Mouse (Mus musculus): ENCODE data around the gene D17H6S53E. TPM values are rescaled to one million over a fixed set of nuclear protein-coding genes. Genes with fewer than 3 reads are reported as not detected.

Gene D17H6S53E
- polyA plus RNA-seq, 1 experiment, result 2.5 TPM

DNA sequence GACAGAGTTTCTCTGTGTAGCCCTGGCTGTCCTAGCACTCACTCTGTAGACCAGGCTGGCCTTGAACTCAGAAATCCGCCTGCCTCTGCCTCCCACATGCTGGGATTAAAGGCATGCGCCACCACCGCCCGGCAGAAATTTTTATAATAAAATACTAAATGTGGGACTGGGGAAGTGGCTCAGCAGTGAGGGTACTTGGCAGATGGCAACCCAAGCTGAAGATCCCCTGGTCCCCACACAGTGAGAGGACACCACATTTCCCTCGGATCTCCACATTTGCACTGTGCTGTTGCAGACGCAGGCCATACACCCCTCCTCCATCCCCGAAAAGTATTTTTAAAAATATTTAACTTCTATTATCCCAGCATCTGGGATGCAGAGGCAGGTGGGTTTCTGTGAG lies 7.3 kb downstream of the D17H6S53E start:
- Histone ChIP-seq H3K4me1 (ENCODE audit: control insufficient read depth, insufficient read depth, low read length) (peaks cover 2% of the 10 kb centered on the region; the same call in 1 of the 2 replicates), H3K4me3 (ENCODE audit: control insufficient read depth, low read depth, low read length) (no peak overlapping the region), H3K36me3 (ENCODE audit: control insufficient read depth, insufficient read depth, low read length) (peaks cover 2% of the 10 kb centered on the region), H3K27me3 (ENCODE audit: control insufficient read depth, insufficient read depth, low read length) (no peaks in the 10 kb centered on the region), H3K27ac (ENCODE audit: control insufficient read depth, insufficient read depth, low read depth, low read length) (no peak overlapping the region)
- TF ChIP-seq POLR2A (IDR thresholded peaks at IDR 0.05; ENCODE audit: control insufficient read depth, low read depth, low read length) (no peak), CTCF (IDR thresholded peaks at IDR 0.05; ENCODE audit: control insufficient read depth, insufficient read depth, insufficient replicate concordance, low read depth, low read length) (no peak)

DNA sequence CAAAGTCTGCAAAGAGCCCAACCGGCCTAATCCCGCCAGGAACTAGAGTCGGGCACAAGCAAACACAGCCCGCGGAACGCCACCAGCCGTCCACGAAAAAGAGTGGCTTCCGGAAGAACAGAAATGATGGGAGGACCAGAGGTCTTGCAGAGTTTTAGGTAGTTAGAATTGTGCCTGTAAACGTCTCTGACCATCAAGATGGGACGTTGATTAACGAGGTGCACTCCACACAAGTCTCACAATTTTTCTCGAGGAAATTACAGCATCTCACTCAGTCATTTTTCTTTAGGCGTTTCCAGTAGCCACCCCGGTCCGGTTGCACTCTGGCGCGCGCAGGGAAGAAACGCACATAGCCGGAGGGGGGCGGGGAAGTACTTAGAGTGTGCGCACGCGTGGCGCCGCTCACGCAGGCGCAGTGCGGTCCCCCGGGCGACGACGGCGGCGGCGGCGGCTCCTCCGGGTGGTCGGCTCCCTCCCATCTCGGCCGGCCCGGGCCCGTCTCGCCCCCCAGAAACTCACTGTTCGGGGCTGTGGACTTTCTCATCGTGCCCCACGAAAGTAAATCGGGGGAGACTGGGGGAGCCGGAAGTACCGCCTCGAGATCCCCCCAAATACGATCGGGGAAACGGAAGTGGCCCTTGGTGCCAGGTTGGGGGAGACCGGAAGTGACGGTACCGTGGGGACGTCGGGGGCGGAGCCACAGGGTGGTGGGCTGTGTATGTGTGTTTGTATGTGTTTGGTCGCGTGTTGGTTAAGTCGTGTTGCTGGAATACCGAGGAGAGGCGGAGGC lies 8.8 kb downstream of the D17H6S53E start, which contains the start of gene Bag6:
Gene Bag6, plus strand, starts transcription at position 378 of the 790 bp plus-strand sequence.
- TF ChIP-seq POLR2A (IDR thresholded peaks at IDR 0.05; ENCODE audit: control insufficient read depth, low read depth, low read length), result peak; percentile 70
- TF ChIP-seq CTCF (IDR thresholded peaks at IDR 0.05; ENCODE audit: control insufficient read depth, insufficient read depth, insufficient replicate concordance, low read depth, low read length), result no peak; the same call in 1 of the 2 replicates
- Histone ChIP-seq H3K27me3 (ENCODE audit: control insufficient read depth, insufficient read depth, low read length) (no peaks in the 10 kb centered on the region), H3K4me3 (ENCODE audit: control insufficient read depth, low read depth, low read length) (peak within 1 kb of the TSS; percentile 98), H3K27ac (ENCODE audit: control insufficient read depth, insufficient read depth, low read depth, low read length) (peak within 1 kb of the TSS; percentile 97), H3K36me3 (ENCODE audit: control insufficient read depth, insufficient read depth, low read length) (peaks cover 2% of the 10 kb centered on the region), H3K4me1 (ENCODE audit: control insufficient read depth, insufficient read depth, low read length) (peaks cover 2% of the 10 kb centered on the region; the same call in 1 of the 2 replicates)

DNA sequence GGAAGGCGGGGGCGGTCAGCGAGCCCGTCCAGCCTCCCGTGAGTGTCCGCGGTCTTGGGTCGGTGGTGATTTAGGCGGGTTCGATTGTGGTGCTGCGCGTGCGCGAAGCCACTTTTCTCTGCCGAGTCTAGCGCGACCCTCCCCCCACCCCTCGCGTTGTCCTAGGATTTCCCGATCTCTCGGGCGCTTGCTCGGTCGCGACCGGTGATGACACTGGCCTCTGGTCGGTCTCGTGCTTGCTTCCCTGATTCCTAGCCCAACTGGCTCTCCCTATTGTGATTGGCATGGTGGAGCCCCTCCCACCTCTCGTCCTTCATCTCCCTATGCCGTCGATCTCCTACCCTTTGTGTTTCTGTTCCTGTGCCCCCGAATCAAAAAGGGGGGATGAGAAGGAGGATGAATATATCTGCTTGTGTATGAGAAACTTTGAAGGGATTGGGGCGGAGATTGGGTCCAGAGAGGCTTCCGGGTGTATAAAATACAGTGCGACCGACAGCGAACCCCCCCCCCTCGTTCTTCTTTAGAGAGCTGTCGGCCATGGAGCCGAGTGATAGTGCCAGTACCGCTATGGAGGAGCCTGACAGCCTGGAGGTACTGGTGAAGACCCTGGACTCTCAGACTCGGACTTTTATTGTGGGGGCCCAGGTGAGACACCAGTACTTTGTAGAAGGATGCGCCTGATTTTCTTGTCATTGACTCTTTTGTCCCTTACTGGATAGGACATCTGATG lies 9.6 kb downstream of the D17H6S53E start:
- H3K27me3 ChIP-seq (ENCODE audit: control insufficient read depth, insufficient read depth, low read length), result no peaks in the 10 kb centered on the region
- H3K27ac ChIP-seq (ENCODE audit: control insufficient read depth, insufficient read depth, low read depth, low read length), result peak overlapping the region; percentile 97
- peaks cover 7% of the 10 kb centered on the region; the same call in 1 of the 2 replicates for H3K4me1 ChIP-seq (ENCODE audit: control insufficient read depth, insufficient read depth, low read length)
- H3K4me3 ChIP-seq (ENCODE audit: control insufficient read depth, low read depth, low read length), result peak overlapping the region; percentile 98
- TF ChIP-seq CTCF (IDR thresholded peaks at IDR 0.05; ENCODE audit: control insufficient read depth, insufficient read depth, insufficient replicate concordance, low read depth, low read length) (no peak), POLR2A (IDR thresholded peaks at IDR 0.05; ENCODE audit: control insufficient read depth, low read depth, low read length) (peak; percentile 28)
- H3K36me3 ChIP-seq (ENCODE audit: control insufficient read depth, insufficient read depth, low read length), result peaks cover 3% of the 10 kb centered on the region

DNA sequence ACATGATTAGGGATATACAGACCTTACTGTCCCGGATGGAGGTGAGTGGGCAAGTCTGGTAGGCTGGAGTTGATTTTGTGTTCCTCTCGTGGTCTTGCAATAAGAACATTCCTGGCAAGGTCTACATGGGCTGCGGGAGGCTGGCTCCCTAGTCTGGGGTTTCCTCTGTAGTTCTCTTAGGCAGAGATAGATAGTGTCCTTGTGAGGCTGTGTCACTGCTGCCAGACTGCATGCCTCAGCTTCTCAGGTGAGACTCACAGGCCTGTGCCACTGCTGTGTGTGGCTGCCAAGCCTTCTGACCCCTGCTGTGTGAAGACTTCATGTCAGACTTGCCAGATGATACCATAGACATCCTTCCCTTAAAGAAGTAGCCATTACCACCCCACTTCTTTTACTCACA lies 13.1 kb downstream of the D17H6S53E start:
- no peak overlapping the region for H3K4me3 ChIP-seq (ENCODE audit: control insufficient read depth, low read depth, low read length)
- H3K27ac ChIP-seq (ENCODE audit: control insufficient read depth, insufficient read depth, low read depth, low read length), result peak overlapping the region; percentile 26; the same call in 1 of the 2 replicates
- H3K36me3 ChIP-seq (ENCODE audit: control insufficient read depth, insufficient read depth, low read length), result peaks cover 14% of the 10 kb centered on the region
- H3K27me3 ChIP-seq (ENCODE audit: control insufficient read depth, insufficient read depth, low read length), result no peaks in the 10 kb centered on the region
- peaks cover 15% of the 10 kb centered on the region; the same call in 1 of the 2 replicates for H3K4me1 ChIP-seq (ENCODE audit: control insufficient read depth, insufficient read depth, low read length)
- TF ChIP-seq POLR2A (IDR thresholded peaks at IDR 0.05; ENCODE audit: control insufficient read depth, low read depth, low read length), result no peak
- no peak for TF ChIP-seq CTCF (IDR thresholded peaks at IDR 0.05; ENCODE audit: control insufficient read depth, insufficient read depth, insufficient replicate concordance, low read depth, low read length)

DNA sequence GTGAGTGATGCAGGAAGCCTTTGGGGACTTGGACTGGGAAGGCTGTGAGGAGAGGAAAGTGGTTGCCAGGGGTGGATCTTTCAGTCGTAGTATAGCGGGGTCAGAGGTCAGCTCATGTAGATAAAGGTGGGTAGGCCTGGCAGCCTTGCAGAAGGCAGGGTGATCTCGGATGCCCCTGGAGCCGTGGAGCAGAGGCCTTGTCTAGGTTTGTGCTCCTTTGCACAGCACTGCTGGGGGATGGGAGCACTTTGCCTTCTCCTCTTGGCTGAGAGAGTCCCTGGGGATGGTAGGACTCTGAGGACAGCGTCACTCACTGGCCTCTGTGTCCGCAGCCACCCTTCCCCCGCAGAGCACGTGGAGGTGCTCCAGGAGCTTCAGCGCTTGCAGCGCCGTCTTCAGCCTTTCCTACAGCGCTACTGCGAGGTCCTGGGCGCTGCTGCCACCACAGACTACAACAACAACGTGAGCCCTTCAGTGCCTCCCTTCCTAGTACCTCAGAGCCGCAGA lies 14.4 kb downstream of the D17H6S53E start:
- no peak overlapping the region for H3K4me3 ChIP-seq (ENCODE audit: control insufficient read depth, low read depth, low read length)
- peaks cover 15% of the 10 kb centered on the region; the same call in 1 of the 2 replicates for H3K4me1 ChIP-seq (ENCODE audit: control insufficient read depth, insufficient read depth, low read length)
- H3K27me3 ChIP-seq (ENCODE audit: control insufficient read depth, insufficient read depth, low read length), result no peaks in the 10 kb centered on the region

DNA sequence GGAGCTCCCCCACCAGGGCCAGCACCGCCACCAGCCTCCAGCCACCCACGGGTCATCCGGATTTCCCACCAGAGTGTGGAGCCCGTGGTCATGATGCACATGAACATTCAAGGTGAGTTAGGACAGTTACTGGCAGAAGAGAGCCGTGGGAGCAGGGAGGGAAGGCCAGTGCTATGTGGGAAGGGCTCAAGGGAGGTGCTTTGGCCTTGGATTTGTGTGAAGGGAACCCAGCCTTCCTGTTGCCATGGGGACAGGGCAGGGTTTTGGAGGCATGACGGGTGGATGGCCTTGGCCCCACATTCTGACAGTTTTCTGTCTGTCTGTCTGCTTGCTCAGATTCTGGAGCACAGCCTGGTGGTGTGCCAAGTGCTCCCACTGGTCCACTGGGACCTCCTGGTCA lies 15.8 kb downstream of the D17H6S53E start:
- H3K36me3 ChIP-seq (ENCODE audit: control insufficient read depth, insufficient read depth, low read length), result peaks cover 13% of the 10 kb centered on the region
- H3K27me3 ChIP-seq (ENCODE audit: control insufficient read depth, insufficient read depth, low read length), result no peaks in the 10 kb centered on the region
- H3K27ac ChIP-seq (ENCODE audit: control insufficient read depth, insufficient read depth, low read depth, low read length), result peak overlapping the region; percentile 61
- peaks cover 15% of the 10 kb centered on the region; the same call in 1 of the 2 replicates for H3K4me1 ChIP-seq (ENCODE audit: control insufficient read depth, insufficient read depth, low read length)
- H3K4me3 ChIP-seq (ENCODE audit: control insufficient read depth, low read depth, low read length), result no peak overlapping the region
- TF ChIP-seq POLR2A (IDR thresholded peaks at IDR 0.05; ENCODE audit: control insufficient read depth, low read depth, low read length), result no peak
- no peak for TF ChIP-seq CTCF (IDR thresholded peaks at IDR 0.05; ENCODE audit: control insufficient read depth, insufficient read depth, insufficient replicate concordance, low read depth, low read length)

More for the DNA sequence above, 14.4 kb downstream of the D17H6S53E start:
- no peak for TF ChIP-seq CTCF (IDR thresholded peaks at IDR 0.05; ENCODE audit: control insufficient read depth, insufficient read depth, insufficient replicate concordance, low read depth, low read length)
- TF ChIP-seq POLR2A (IDR thresholded peaks at IDR 0.05; ENCODE audit: control insufficient read depth, low read depth, low read length), result no peak
- Histone ChIP-seq H3K27ac (ENCODE audit: control insufficient read depth, insufficient read depth, low read depth, low read length) (peak overlapping the region; percentile 26), H3K36me3 (ENCODE audit: control insufficient read depth, insufficient read depth, low read length) (peaks cover 14% of the 10 kb centered on the region)

DNA sequence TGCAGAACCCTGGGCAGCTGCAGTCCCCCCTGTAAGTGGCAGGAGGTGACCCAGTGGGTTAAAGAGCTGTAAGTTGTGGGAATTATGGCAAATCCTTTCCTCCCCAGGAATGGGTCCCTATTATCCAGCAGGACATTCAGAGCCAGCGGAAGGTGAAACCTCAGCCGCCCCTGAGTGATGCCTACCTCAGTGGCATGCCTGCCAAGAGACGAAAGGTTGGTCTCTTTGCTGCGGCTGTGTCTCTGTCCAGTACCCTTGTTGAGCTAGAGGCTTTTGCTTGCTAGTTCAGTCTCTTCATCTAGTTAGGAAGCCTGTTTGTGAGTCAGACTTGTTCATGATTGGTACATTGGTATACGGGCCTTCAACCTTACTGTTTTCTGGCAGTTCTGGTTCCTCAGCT lies 20.0 kb downstream of the D17H6S53E start:
- Histone ChIP-seq H3K27ac (ENCODE audit: control insufficient read depth, insufficient read depth, low read depth, low read length) (no peak overlapping the region), H3K4me3 (ENCODE audit: control insufficient read depth, low read depth, low read length) (no peak overlapping the region), H3K27me3 (ENCODE audit: control insufficient read depth, insufficient read depth, low read length) (no peaks in the 10 kb centered on the region), H3K4me1 (ENCODE audit: control insufficient read depth, insufficient read depth, low read length) (peaks cover 9% of the 10 kb centered on the region; the same call in 1 of the 2 replicates), H3K36me3 (ENCODE audit: control insufficient read depth, insufficient read depth, low read length) (peaks cover 15% of the 10 kb centered on the region)
- TF ChIP-seq POLR2A (IDR thresholded peaks at IDR 0.05; ENCODE audit: control insufficient read depth, low read depth, low read length) (no peak), CTCF (IDR thresholded peaks at IDR 0.05; ENCODE audit: control insufficient read depth, insufficient read depth, insufficient replicate concordance, low read depth, low read length) (no peak)

All from testis, adult 2 months (tissue).